Mouse (Mus musculus): Measurements from ENCODE around the gene Elmo1. TPM values are rescaled to one million over a fixed set of nuclear protein-coding genes. Genes with fewer than 3 reads are reported as not detected.

Gene Elmo1
- polyA plus RNA-seq, 1 experiment from 2014 or later, result 13.8 TPM

DNA sequence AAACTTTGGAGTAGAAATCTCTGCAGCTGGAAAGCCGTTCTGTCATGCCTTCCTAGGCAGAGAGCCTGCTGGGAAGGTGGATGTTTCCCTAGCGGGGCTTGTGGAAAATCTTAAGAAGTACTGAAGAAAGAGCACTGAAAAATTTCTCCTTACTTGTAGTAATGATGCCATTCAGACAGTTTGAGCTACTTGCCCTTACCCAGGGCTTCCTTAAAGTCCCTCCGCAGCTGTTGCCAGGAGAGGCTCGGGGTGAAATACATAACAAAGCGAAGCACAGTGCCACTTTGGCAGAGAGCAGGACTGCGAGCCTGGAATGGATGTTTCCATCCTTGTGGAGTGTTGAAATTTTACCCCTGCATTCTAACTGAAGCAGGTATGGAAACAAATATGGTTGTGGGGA is 164.5 kb downstream of the Elmo1 start:
- H3K4me3 ChIP-seq, result no peak overlapping the region
- no peaks in the 10 kb centered on the region for H3K4me1 ChIP-seq
- WGBS, result 81% methylated on average over 6 of the region's 6 CpGs
- H3K27ac ChIP-seq (replicated peaks), result no peak overlapping the region
- DNase-seq (ENCODE audit: low spot score), result no peak
- no peaks in the 10 kb centered on the region for H3K27me3 ChIP-seq (ENCODE audit: low read depth, poor library complexity, severe bottlenecking)
- no peaks in the 10 kb centered on the region for H3K9me3 ChIP-seq (replicated peaks)
- no peaks in the 10 kb centered on the region for H3K36me3 ChIP-seq

DNA sequence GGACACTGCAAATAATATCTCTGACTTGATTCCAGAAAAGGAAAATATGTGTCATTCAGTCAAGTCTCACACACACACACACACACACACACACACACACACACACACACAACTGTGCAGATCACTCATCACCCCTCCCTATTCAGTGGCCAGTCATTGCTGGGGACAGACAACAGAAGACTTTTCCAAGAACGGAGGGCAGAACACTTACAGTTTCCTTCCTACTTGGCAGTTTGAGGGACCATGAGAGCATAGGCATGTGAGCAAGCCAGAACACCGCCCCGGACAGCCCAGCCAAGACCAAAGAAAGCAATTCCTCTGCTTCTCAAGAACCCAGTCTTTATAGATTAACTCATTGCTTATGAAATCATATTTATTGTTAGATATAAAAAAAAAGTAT is 165.0 kb downstream of the Elmo1 start:
- no peaks in the 10 kb centered on the region for H3K9me3 ChIP-seq (replicated peaks)
- no peak for DNase-seq (ENCODE audit: low spot score)
- H3K4me1 ChIP-seq, result no peaks in the 10 kb centered on the region
- H3K27ac ChIP-seq (replicated peaks), result no peak overlapping the region
- no peaks in the 10 kb centered on the region for H3K36me3 ChIP-seq
- H3K27me3 ChIP-seq (ENCODE audit: low read depth, poor library complexity, severe bottlenecking), result no peaks in the 10 kb centered on the region
- H3K4me3 ChIP-seq, result no peak overlapping the region
- WGBS, result 88% methylated on average over 3 of the region's 3 CpGs

DNA sequence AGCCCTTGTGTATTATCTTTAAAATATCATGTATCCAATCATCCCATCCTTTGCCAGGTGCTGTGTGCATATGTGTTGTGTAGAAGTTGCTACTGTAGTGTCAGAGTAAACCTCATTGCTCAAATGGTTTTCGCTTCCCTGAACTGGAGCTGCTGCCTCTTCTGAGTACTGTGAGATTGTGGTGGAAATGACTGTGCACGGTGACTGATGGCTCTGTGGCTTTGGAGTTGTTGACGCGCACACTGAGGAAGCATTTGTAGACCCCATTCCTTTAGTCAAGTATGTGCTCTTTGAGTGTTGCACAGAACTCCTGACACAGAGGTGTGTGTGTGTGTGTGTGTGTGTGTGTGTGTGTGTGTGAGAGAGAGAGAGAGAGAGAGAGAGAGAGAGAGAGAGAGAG is 166.2 kb downstream of the Elmo1 start:
- H3K4me1 ChIP-seq, result no peaks in the 10 kb centered on the region
- DNase-seq (ENCODE audit: low spot score), result no peak
- no peaks in the 10 kb centered on the region for H3K9me3 ChIP-seq (replicated peaks)
- H3K4me3 ChIP-seq, result no peak overlapping the region
- H3K36me3 ChIP-seq, result no peaks in the 10 kb centered on the region
- 96% methylated on average over 4 of the region's 4 CpGs for WGBS
- no peaks in the 10 kb centered on the region for H3K27me3 ChIP-seq (ENCODE audit: low read depth, poor library complexity, severe bottlenecking)
- H3K27ac ChIP-seq (replicated peaks), result no peak overlapping the region

DNA sequence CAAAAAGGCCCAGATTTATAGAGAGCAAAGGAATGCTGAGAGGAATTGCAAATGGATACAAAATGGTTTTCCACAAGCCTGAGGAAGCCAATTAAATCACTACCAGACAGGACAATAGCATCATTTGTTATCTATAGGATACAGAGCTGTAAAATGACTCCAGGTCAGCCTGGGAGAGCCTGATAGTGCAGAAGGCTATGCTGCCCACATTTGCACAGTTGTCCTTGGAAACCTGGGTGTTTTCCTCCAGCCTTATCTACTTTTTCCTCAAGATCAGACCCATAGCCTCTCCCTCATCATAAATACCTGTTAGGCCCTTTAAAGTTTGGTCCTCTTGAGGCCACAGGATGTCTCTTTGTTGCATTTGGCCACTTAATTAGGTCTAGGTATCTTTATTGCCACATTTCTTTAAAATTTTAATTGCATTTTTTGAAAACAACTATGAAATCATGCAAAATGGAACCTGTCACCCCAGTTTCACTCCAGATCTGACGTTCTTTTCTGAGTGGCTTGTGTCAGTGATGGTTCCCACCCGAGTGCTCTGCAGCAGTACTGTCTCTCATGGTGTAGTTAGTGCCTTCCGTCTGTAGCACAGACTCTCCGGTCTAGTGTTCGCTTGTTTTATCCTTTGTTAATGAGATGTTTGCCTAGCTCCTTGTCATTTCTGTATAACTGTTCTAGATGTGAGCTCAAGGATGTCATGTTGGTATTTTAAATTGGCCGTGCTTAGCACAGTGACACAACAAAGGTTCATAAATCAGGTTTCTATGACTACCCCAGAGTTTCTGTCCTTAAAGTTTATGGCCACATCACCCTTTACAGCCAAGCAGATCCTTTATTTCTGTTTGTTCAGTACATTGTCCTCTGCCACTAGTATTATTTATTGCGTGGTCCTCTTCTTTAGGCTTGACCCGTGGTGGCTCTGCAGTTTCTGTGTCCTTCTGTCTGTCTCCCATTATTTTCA is 167.4 kb downstream of the Elmo1 start:
- H3K4me3 ChIP-seq, result no peak overlapping the region
- H3K9me3 ChIP-seq (replicated peaks), result no peaks in the 10 kb centered on the region
- WGBS, result 88% methylated on average over 8 of the region's 8 CpGs
- H3K27ac ChIP-seq (replicated peaks), result no peak overlapping the region
- DNase-seq (ENCODE audit: low spot score), result no peak
- no peaks in the 10 kb centered on the region for H3K4me1 ChIP-seq
- H3K36me3 ChIP-seq, result 0 out of 2 replicates have a peak, but pooled peaks cover 3% of the 10 kb centered on the region
- H3K27me3 ChIP-seq (ENCODE audit: low read depth, poor library complexity, severe bottlenecking), result no peaks in the 10 kb centered on the region

DNA sequence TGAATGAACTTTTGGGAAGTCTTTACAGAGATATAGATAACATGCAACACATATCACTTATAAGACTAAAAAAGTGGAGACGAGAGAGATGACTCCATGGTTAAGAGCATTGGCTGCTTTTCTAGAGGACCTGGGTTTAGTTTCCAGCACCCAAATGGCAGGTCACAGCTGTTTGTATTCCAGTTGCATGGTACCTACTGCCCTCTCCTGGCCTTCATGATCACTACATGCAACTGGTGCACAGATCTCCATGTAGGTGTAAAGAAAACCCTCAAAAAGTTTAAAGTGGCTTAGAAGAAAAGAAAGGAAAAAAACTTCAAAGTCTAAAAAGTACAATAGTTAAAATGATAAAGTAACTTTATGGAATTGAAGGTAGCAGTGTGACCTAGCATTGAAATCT is 172.8 kb downstream of the Elmo1 start:
- Histone ChIP-seq H3K9me3 (replicated peaks) (no peaks in the 10 kb centered on the region), H3K36me3 (0 out of 2 replicates have a peak, but pooled peaks cover 3% of the 10 kb centered on the region), H3K4me3 (no peak overlapping the region), H3K27ac (replicated peaks) (no peak overlapping the region), H3K4me1 (no peaks in the 10 kb centered on the region), H3K27me3 (ENCODE audit: low read depth, poor library complexity, severe bottlenecking) (no peaks in the 10 kb centered on the region)
- DNase-seq (ENCODE audit: low spot score), result no peak
- WGBS, result 82% methylated on average over 1 of the region's 1 CpGs

DNA sequence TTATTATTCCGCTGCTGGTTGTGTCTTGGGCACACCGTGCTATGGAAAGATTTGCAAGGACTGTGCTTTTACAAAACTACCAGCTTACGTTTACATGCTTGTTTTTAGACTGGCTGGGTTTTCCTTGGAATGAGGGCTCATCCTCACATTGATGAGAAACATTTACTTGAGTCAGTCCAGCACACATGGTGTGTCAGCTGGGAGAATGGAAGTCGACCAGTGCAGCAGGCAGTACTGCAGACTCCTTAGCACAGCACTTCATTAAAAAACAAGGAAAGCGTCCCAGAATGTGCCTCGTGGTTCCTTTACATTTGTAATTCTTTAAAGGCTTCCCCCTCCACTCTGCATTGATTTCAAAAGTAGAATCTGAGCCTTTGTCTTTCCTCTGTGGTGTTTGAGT is 179.8 kb downstream of the Elmo1 start:
- DNase-seq (ENCODE audit: low spot score), result no peak
- H3K27me3 ChIP-seq (ENCODE audit: low read depth, poor library complexity, severe bottlenecking), result no peaks in the 10 kb centered on the region
- H3K27ac ChIP-seq (replicated peaks), result no peak overlapping the region
- no peaks in the 10 kb centered on the region for H3K36me3 ChIP-seq
- H3K9me3 ChIP-seq (replicated peaks), result no peaks in the 10 kb centered on the region
- 0 out of 2 replicates have a peak, but pooled peaks cover 6% of the 10 kb centered on the region for H3K4me1 ChIP-seq
- no peak overlapping the region for H3K4me3 ChIP-seq
- WGBS, result 67% methylated on average over 6 of the region's 6 CpGs

DNA sequence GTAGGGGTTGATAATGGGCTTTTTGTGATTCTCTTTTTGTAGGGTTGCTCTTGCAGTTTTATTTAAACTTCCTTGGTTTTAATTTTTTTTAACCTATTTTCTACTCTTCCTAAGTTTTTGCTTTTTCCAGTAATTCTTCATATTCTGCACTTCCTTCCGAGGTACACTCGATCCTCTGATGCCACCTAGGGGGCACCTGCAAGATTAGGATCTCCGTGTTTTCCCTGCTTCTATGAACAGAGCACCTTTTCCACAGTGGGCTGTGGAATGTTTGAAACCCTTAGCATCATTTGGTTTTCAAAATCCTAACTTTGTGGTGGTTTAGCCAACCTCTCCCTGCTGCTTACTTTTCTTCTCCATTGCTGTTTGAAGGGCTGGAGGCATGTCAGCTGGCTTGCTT is 181.4 kb downstream of the Elmo1 start:
- 50% methylated on average over 3 of the region's 3 CpGs for WGBS
- no peaks in the 10 kb centered on the region for H3K36me3 ChIP-seq
- no peak overlapping the region for H3K27ac ChIP-seq (replicated peaks)
- no peaks in the 10 kb centered on the region for H3K27me3 ChIP-seq (ENCODE audit: low read depth, poor library complexity, severe bottlenecking)
- no peaks in the 10 kb centered on the region for H3K9me3 ChIP-seq (replicated peaks)
- H3K4me3 ChIP-seq, result no peak overlapping the region
- 0 out of 2 replicates have a peak, but pooled peaks cover 6% of the 10 kb centered on the region for H3K4me1 ChIP-seq
- no peak for DNase-seq (ENCODE audit: low spot score)

DNA sequence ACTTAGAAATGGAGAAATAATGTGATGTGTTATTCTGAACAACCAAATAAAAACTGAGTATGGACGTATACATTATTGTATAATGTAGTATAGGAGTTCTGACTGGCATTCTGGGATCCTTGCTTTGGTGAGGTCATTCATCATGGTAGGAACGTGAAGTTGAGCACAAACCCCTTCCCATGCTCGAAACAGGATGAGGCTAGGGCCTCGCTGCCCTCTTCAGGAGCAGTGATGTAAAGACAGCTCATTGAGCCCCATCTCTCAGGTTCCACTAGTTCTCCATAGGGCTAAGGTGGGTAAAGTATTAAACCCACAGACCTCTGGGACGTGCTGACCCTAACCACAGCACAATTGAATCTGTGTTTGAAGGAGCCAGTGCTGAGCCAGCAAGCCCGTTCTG is 182.2 kb downstream of the Elmo1 start:
- Histone ChIP-seq H3K4me3 (no peak overlapping the region), H3K36me3 (no peaks in the 10 kb centered on the region), H3K27me3 (ENCODE audit: low read depth, poor library complexity, severe bottlenecking) (no peaks in the 10 kb centered on the region), H3K27ac (replicated peaks) (no peak overlapping the region), H3K4me1 (0 out of 2 replicates have a peak, but pooled peaks cover 6% of the 10 kb centered on the region), H3K9me3 (replicated peaks) (no peaks in the 10 kb centered on the region)
- 58% methylated on average over 6 of the region's 6 CpGs for WGBS
- DNase-seq (ENCODE audit: low spot score), result peak; percentile 16

DNA sequence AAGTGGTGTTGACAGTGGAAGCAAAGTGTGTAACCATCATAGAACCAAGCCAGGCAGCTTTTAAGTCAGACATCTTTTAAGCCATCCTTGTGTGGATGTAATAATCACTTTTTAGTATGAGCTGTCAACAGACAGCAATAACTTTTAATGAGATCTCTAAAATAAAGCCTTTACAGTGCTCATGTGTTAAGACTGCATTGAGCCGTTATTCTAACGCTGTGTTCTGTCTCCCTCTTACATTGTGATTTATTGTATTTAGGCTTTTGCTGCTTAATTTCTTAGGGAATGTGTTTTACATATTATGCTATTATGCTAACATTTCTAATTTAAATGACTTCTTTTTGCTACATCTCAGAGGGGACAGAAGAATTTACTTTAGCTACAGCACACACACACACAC is 189.5 kb downstream of the Elmo1 start:
- H3K27ac ChIP-seq (replicated peaks), result no peak overlapping the region
- no peaks in the 10 kb centered on the region for H3K27me3 ChIP-seq (ENCODE audit: low read depth, poor library complexity, severe bottlenecking)
- 93% methylated on average over 2 of the region's 2 CpGs for WGBS
- H3K36me3 ChIP-seq, result no peaks in the 10 kb centered on the region
- H3K4me1 ChIP-seq, result no peaks in the 10 kb centered on the region
- H3K4me3 ChIP-seq, result no peak overlapping the region
- no peaks in the 10 kb centered on the region for H3K9me3 ChIP-seq (replicated peaks)
- DNase-seq (ENCODE audit: low spot score), result no peak

DNA sequence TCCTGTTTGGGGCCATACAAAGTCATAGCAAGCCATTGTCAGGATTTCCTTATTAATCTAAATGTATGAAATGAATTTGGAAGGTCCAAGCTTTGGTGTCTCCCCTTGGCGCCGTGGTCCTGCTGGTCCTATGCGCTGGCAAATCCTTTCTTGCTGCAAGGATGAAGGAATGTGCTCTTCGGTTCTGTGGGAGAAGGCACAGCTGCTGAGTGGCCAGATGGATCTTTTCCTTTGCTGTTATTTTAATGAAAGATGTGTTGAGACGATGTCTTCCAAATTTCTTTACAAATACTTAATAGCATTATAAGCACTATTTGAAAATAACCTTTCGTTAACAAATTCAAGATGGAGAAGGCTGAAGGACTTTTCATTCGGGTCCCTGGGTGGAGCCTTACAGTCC is 193.5 kb downstream of the Elmo1 start:
- Histone ChIP-seq H3K4me1 (0 out of 2 replicates have a peak, but pooled peaks cover 3% of the 10 kb centered on the region), H3K36me3 (no peaks in the 10 kb centered on the region), H3K4me3 (no peak overlapping the region), H3K27me3 (ENCODE audit: low read depth, poor library complexity, severe bottlenecking) (no peaks in the 10 kb centered on the region), H3K9me3 (replicated peaks) (no peaks in the 10 kb centered on the region), H3K27ac (replicated peaks) (no peak overlapping the region)
- no peak for DNase-seq (ENCODE audit: low spot score)
- 91% methylated on average over 7 of the region's 7 CpGs for WGBS

DNA sequence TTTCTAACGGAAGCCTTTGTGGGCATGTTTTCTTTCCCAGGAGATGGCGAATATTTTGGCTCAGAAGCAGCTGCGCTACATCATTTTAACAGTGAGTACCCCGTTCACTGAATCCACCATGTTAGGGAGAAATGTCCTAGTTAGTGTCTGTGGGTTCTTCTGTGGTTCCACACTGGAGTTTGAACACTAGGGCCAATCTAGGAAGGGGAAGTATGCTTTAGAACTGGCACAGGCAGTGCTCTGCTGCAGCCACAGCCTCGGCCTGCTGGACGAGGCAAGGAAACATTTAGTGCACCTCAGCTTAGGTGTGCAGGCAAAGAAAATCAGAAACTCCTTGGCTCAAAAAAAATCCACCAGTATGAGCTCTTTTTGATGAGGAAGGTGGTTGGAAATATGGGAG is 196.3 kb downstream of the Elmo1 start:
- no peak for DNase-seq (ENCODE audit: low spot score)
- H3K9me3 ChIP-seq (replicated peaks), result no peaks in the 10 kb centered on the region
- no peaks in the 10 kb centered on the region for H3K36me3 ChIP-seq
- H3K27ac ChIP-seq (replicated peaks), result no peak overlapping the region
- H3K27me3 ChIP-seq (ENCODE audit: low read depth, poor library complexity, severe bottlenecking), result no peaks in the 10 kb centered on the region
- no peak overlapping the region for H3K4me3 ChIP-seq
- 0 out of 2 replicates have a peak, but pooled peaks cover 3% of the 10 kb centered on the region for H3K4me1 ChIP-seq
- WGBS, result 93% methylated on average over 6 of the region's 6 CpGs

DNA sequence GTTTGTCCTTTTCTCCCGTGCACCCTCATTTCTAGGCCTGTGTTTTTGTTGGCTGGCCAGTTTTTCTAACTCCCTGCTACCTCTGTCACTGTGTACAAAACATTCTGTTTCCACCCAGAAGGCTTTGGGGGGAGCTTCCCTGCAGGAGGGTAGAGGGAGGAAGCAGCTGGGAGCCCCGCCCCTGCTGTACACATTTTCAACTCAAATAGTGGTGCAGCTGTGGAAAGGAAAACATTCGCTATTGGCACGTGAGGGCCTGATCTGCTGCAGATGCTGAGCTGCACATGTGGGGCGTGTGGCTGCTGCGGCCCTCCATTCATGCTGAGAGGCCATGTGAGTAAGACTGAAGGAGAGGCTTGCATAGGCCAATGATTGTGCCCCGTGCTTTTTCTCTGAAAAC is 198.0 kb downstream of the Elmo1 start:
- H3K4me1 ChIP-seq, result 0 out of 2 replicates have a peak, but pooled peaks cover 3% of the 10 kb centered on the region
- WGBS, result 79% methylated on average over 7 of the region's 7 CpGs
- H3K4me3 ChIP-seq, result no peak overlapping the region
- H3K36me3 ChIP-seq, result no peaks in the 10 kb centered on the region
- no peaks in the 10 kb centered on the region for H3K27me3 ChIP-seq (ENCODE audit: low read depth, poor library complexity, severe bottlenecking)
- no peaks in the 10 kb centered on the region for H3K9me3 ChIP-seq (replicated peaks)
- DNase-seq (ENCODE audit: low spot score), result peak; percentile 24
- no peak overlapping the region for H3K27ac ChIP-seq (replicated peaks)

DNA sequence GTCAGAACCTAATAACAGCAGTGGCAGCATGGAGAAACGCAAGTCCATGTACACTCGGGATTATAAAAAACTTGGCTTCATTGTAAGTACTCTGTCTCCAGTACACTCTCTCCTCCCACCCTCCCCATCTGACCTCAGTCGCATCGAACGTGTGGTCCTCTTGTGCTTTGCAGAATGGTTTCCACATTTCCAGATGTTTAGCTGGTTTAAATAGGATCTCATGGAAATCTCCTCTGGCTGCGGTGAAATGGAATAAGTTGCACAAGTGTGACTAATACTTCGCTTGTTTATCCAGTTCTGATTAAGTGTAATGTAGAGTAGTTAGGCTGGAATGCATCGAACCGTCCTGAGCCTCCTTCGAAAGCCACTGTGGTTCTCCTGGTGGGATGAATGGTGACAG is 200.0 kb downstream of the Elmo1 start:
- Histone ChIP-seq H3K27ac (replicated peaks) (no peak overlapping the region), H3K4me1 (0 out of 2 replicates have a peak, but pooled peaks cover 3% of the 10 kb centered on the region), H3K36me3 (no peaks in the 10 kb centered on the region), H3K4me3 (no peak overlapping the region), H3K27me3 (ENCODE audit: low read depth, poor library complexity, severe bottlenecking) (no peaks in the 10 kb centered on the region), H3K9me3 (replicated peaks) (no peaks in the 10 kb centered on the region)
- WGBS, result 89% methylated on average over 10 of the region's 10 CpGs
- DNase-seq (ENCODE audit: low spot score), result no peak
